Mouse (Mus musculus): ENCODE data around the gene Mtmr12.

Mtmr12 gene

GRCm38 (mm10) chr15:12273325-12274052, 68.7 kb downstream of the Mtmr12 start:
- in situ Hi-C loops (cut with MboI, MseI): no loop called here

GRCm38 (mm10) chr15:12274053-12274769, 69.4 kb downstream of the Mtmr12 start:
- in situ Hi-C loops (cut with MboI, MseI): no loop called here

GRCm38 (mm10) chr15:12275091-12275623, 70.3 kb downstream of the Mtmr12 start:
- in situ Hi-C loops (cut with MboI, MseI): no loop called here

DNA sequence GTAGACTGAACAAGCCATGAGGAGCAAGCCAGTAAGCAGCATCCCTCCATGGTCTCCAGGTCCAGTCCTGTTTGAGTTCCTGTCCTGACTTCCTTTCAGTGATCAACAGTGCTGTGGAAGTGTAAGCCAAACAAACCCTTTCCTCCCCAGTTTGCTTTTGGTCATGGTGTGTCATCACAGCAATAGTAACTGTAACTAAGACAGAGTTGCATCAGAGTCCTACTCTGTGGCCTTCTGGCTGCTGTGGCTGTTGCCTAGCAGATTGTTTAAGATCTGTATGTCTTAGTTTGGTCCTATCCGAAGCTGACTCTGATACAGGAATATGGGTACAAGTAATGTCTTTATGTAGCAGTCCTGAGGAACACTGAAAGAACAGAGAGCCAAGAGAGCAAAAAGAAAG, 75.0 kb downstream of the Mtmr12 start:
- in situ Hi-C loops (cut with MboI, MseI): no loop called here

GRCm38 (mm10) chr15:12284794-12285534, 80.1 kb downstream of the Mtmr12 start:
- in situ Hi-C loops (cut with MboI, MseI): no loop called here

GRCm38 (mm10) chr15:12285535-12285809, 80.6 kb downstream of the Mtmr12 start:
- in situ Hi-C loops (cut with MboI, MseI): no loop called here

GRCm38 (mm10) chr15:12290330-12290729, 85.5 kb downstream of the Mtmr12 start:
- in situ Hi-C loops (cut with MboI, MseI): no loop called here

DNA sequence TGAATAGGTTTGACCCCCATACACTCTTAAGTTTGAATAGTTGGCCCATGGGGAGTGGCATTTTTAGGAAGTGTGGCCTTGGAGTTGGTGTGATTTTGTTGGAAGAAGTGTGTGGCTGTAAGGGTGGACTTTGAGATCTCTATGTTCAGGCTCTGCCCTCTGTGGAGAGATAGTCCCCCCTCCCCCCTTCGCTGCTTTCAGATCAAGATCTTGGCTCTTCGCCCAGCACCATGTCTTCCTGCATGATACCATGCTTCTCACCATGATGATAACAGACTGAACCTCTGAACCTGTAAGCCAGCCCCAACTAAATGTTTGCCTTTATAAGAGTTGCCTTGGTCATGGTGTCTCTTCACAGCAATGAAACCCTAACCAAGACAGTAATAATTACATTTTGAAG, 86.9 kb downstream of the Mtmr12 start:
- in situ Hi-C loops (cut with MboI, MseI): no loop called here

GRCm38 (mm10) chr15:12296228-12296627, 91.4 kb downstream of the Mtmr12 start:
- in situ Hi-C loops (cut with MboI, MseI): no loop called here

- in situ Hi-C loops (cut with MboI, MseI): no loop called here
Observed at GRCm38 (mm10) chr15:12298231-12298737, 93.5 kb downstream of the Mtmr12 start.

- in situ Hi-C loops (cut with MboI, MseI): no loop called here
Observed at GRCm38 (mm10) chr15:12301771-12302170, 96.9 kb downstream of the Mtmr12 start.

DNA sequence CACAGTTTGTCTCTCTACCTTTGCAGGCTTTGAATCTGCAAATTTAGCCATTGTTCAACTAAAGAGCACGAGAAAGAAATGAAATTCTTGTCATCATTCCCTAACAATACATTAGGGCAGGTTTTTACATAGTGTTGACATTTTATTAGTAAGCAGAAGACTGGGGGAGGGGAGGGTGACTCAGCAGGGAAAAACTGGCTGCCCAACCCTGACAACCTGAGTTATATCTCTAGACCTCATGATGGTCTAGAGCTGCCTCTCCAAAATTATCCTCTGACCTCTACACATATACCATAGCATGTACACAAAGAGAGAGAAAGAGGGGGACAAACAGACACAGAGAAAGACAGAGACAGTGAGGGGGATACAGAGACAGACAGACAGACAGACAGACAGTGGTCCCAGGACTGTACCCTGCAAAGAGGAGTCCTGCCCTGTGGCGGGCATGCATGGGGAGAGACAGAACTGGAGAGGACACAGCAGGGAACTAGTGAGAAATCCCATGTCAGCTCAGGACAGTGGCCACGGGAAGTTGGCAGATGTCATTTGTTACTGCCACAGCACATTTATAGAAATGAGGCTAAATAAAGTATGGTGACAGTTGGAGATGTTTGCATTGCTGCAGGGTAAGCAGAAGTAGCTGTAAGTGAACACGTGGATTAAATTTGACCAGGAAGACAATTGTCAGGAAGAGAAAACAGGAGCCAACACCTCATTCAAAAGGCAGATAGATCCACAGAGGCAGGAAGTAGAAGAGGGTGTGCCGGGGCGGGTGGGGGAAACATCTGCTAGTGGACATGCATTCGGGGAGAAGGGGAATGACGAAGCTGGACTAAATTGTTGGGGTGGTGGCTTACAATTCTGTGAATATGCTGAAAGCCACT, 101.6 kb downstream of the Mtmr12 start:
- in situ Hi-C loops (cut with MboI, MseI): no loop called here

DNA sequence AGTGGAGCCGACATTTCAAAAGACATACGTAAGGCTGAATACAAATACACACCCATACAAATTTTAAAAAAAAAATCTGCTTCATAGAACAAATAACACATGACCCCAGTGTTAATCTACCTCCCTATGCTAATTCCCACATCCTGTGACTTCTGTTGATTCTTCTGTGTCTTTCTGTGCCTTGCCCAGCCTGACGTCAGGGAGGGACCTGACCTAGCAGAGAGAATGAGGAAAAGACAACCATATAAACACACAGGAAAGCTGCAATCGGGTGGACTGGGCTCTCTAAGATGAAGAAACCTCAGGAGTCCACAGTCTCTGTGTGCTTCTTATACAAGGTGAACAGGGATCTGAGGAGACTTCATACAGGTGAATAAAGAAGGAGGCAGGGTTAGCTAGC, 102.3 kb downstream of the Mtmr12 start:
- in situ Hi-C loops (cut with MboI, MseI): no loop called here

DNA sequence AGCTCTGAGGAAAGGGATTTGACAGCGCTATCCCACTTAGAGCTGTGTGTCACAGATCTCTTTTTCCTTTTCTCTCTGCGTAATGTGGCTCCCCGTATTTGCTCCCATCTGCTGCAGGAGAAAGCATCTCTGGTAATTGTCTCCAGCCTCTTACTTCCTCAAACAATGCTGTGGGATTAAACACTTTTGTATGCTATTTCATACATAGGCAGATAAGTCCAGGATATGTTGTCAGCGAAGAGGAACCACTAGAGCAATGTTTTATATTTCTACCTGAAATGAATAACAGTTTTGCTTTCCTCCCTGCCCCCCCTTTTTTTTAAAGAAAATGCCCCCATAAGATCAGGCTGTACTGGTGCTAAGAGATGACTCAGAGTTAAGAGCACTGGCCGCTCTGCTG, 103.7 kb downstream of the Mtmr12 start:
- in situ Hi-C loops (cut with MboI, MseI): no loop called here

DNA sequence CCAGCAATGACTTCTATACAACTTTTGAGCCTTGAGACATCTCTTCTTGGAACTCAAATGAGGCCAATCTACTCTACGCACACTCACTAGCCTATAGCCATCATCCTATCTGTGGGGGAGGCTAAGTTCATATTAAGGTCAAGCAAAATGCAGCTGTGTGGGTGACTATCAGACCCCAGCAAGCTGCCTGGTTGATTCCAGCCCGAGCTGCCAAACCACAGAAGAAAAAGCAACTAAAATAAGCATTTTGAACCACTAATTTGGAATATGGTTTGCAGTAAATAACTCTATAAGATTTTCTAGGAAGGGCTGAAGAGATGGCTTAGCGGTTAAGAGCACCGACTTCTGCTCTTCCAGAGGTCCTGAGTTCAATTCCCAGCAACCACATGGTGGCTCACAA, 105.8 kb downstream of the Mtmr12 start:
- in situ Hi-C loops (cut with MboI, MseI): no loop called here

GRCm38 (mm10) chr15:12311465-12311864, 106.6 kb downstream of the Mtmr12 start:
- in situ Hi-C loops (cut with MboI, MseI): no loop called here

- in situ Hi-C loops (cut with MboI, MseI): no loop called here
Observed at GRCm38 (mm10) chr15:12313255-12313654, 108.4 kb downstream of the Mtmr12 start.

- in situ Hi-C loops (cut with MboI, MseI): no loop called here
Observed at GRCm38 (mm10) chr15:12314584-12314983, 109.8 kb downstream of the Mtmr12 start.

GRCm38 (mm10) chr15:12315996-12316395, 111.2 kb downstream of the Mtmr12 start:
- in situ Hi-C loops (cut with MboI, MseI): no loop called here

DNA sequence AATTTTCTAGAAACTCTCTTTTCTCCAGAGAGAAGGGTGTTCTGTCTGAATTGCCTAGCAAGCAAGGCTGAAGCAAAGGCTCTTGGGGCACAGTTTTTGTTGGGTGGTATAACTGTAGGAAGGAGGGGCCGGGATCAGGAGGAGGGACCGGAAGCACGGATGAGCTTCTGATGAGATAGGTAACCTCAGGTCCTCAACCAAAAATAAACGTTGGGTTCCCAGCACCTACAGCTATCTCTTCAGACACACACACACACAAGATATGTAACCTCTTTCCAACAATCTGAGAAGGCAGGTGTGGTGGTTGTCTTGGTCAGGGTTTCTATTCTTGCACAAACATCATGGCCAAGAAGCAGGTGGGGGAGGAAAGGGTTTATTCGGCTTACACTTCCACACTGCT, 112.5 kb downstream of the Mtmr12 start:
- in situ Hi-C loops (cut with MboI, MseI): no loop called here

DNA sequence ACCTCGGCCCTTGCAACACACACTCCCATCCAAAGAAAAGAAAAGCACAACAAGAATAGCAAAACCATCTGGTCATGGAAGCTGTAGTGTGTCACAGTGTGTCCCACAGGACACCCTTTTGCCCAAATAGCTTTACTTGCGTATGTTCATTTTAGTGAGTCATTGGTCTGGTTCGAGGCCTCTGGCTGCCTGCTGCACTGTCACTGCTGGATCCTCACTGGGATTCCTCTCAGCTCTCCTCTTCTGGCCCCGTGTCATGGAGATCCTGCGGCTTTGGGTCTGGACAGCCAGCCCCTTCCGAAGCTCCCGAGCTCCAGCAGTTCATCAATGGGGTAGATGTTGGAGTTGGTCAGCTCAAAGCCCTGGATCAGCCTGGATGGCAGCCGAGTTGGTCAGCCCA, 113.6 kb downstream of the Mtmr12 start:
- in situ Hi-C loops (cut with MboI, MseI): no loop called here
